Mouse (Mus musculus): ENCODE results near the gene Cd47. TPM values are rescaled to one million over a fixed set of nuclear protein-coding genes. Genes with fewer than 3 reads are reported as not detected.
"Not testable (repeated sequence)": the region's sequence is repeated elsewhere in the genome, so short reads cannot be mapped to it uniquely, and the experiment has no call there.

Gene Cd47
- total RNA-seq, 2 experiments from 2014 or later: 41.9 to 49.2 TPM

- DNase-seq: no peak
These were observed 12.6 kb upstream of the Cd47 start for GRCm38 (mm10) chr16:49787714-49788113.

- DNase-seq: no peak
These were observed 9.5 kb upstream of the Cd47 start for GRCm38 (mm10) chr16:49790575-49791465.

- no peak for DNase-seq
These were observed 7.9 kb upstream of the Cd47 start for GRCm38 (mm10) chr16:49792446-49792878.

- no peak for DNase-seq
These were observed 6.7 kb upstream of the Cd47 start for GRCm38 (mm10) chr16:49793596-49793995.

GRCm38 (mm10) chr16:49796271-49796670 lies 4.1 kb upstream of the Cd47 start:
- no peak for DNase-seq

GRCm38 (mm10) chr16:49796954-49797353 lies 3.4 kb upstream of the Cd47 start:
- no peak for DNase-seq

- no peak for DNase-seq
These were observed 1.5 kb upstream of the Cd47 start for GRCm38 (mm10) chr16:49798790-49799189.

- DNase-seq: no peak
These were observed 663 bp downstream of the Cd47 start for GRCm38 (mm10) chr16:49800996-49801395.

GRCm38 (mm10) chr16:49801399-49801798 lies 1.1 kb downstream of the Cd47 start:
- no peak for DNase-seq

- DNase-seq: no peak
These were observed 2.7 kb downstream of the Cd47 start for GRCm38 (mm10) chr16:49802993-49803392.

GRCm38 (mm10) chr16:49803932-49804461 lies 3.7 kb downstream of the Cd47 start:
- DNase-seq: no peak

GRCm38 (mm10) chr16:49806920-49807319 lies 6.6 kb downstream of the Cd47 start:
- no peak for DNase-seq

- DNase-seq: no peak
These were observed 7.1 kb downstream of the Cd47 start for GRCm38 (mm10) chr16:49807419-49807841.

- DNase-seq: no peak
These were observed 7.6 kb downstream of the Cd47 start for GRCm38 (mm10) chr16:49807862-49808430.

- no peak for DNase-seq
These were observed 11.6 kb downstream of the Cd47 start for GRCm38 (mm10) chr16:49811897-49812296.

GRCm38 (mm10) chr16:49812821-49813616 lies 12.7 kb downstream of the Cd47 start:
- no peak for DNase-seq

GRCm38 (mm10) chr16:49814419-49814818 lies 14.1 kb downstream of the Cd47 start:
- no peak for DNase-seq

GRCm38 (mm10) chr16:49816889-49817288 lies 16.6 kb downstream of the Cd47 start:
- DNase-seq: no peak

GRCm38 (mm10) chr16:49818146-49818545 lies 17.8 kb downstream of the Cd47 start:
- no peak for DNase-seq

GRCm38 (mm10) chr16:49818627-49819026 lies 18.3 kb downstream of the Cd47 start:
- DNase-seq: no peak

- DNase-seq: no peak
These were observed 19.2 kb downstream of the Cd47 start for GRCm38 (mm10) chr16:49819494-49819893.

- not testable (repeated sequence) for DNase-seq
These were observed 30.6 kb downstream of the Cd47 start for GRCm38 (mm10) chr16:49830911-49831310.

- DNase-seq: no peak
These were observed 32.0 kb downstream of the Cd47 start for GRCm38 (mm10) chr16:49832339-49832738.

Measured in gastrocnemius, postnatal 10 days (tissue).